Mouse (Mus musculus) limb, embryonic 14.5 days (tissue): Measurements from ENCODE around the gene Plekha5. TPM values are rescaled to one million over a fixed set of nuclear protein-coding genes. Genes with fewer than 3 reads are reported as not detected.

Experiments used
- ATAC-seq: fragments of 200-750 bp; cut with Nextera tagmentation; 2 replicates; pipeline ENCODE4 v1.8.0; 2017; ENCODE audit warnings: low read depth, moderate number of reproducible peaks, moderate TSS enrichment; ENCODE audit not compliant: low FRiP score
- DNase-seq: peaks from one replicate; pipeline ENCODE4 v3.0.0-alpha.2; 2015; ENCODE audit warnings: low spot score
- H3K27ac ChIP-seq: fragments of 300-500 bp; sonication (generic); replicated peaks from 2 replicates; pipeline ENCODE4 v1.5.1; 2014; ENCODE audit warnings: low read depth, mild to moderate bottlenecking, low read length, moderate library complexity, mixed read lengths
- H3K27me3 ChIP-seq: fragments of 300-500 bp; sonication (generic); 2 replicates; pipeline ENCODE4 v1.6.1; 2014; ENCODE audit warnings: low read length, mixed read lengths; ENCODE audit not compliant: control insufficient read depth, insufficient read depth
- H3K36me3 ChIP-seq: fragments of 300-500 bp; sonication (generic); 2 replicates; pipeline ENCODE4 v1.6.1; 2014; ENCODE audit warnings: mild to moderate bottlenecking, low read length, moderate library complexity, mixed read lengths; ENCODE audit not compliant: control insufficient read depth, insufficient read depth
- H3K4me1 ChIP-seq: fragments of 300-500 bp; sonication (generic); 2 replicates; pipeline ENCODE4 v1.6.1; 2014; ENCODE audit warnings: antibody characterized with exemption, low read length, mixed read lengths; ENCODE audit not compliant: control insufficient read depth, insufficient read depth
- H3K4me2 ChIP-seq: fragments of 300-500 bp; sonication (generic); replicated peaks from 2 replicates; pipeline ENCODE4 v1.6.1; 2014; ENCODE audit warnings: low read depth, mild to moderate bottlenecking, low read length, moderate library complexity; ENCODE audit not compliant: severe bottlenecking
- H3K4me3 ChIP-seq: fragments of 300-500 bp; sonication (generic); replicated peaks from 2 replicates; pipeline ENCODE4 v1.5.1; 2014; ENCODE audit warnings: low read length
- H3K9ac ChIP-seq: fragments of 300-500 bp; sonication (generic); 2 replicates; pipeline ENCODE4 v1.6.1; 2014; ENCODE audit warnings: mild to moderate bottlenecking, low read depth, low read length, moderate library complexity; ENCODE audit not compliant: severe bottlenecking
- H3K9me3 ChIP-seq: fragments of 300-500 bp; sonication (generic); 2 replicates; pipeline ENCODE4 v1.6.1; 2016; ENCODE audit warnings: low read length; ENCODE audit not compliant: control insufficient read depth
- POLR2A ChIP-seq: fragments of 200-500 bp; IDR thresholded peaks from 2 replicates; pipeline ENCODE4 v1.8.0; 2012; ENCODE audit warnings: inconsistent platforms, mild to moderate bottlenecking, moderate library complexity, borderline replicate concordance; ENCODE audit not compliant: insufficient read depth, insufficient read length; ENCODE audit errors: extremely low read depth
- WGBS: fragments of 180-500 bp; shearing (Covaris S2); extraction: QIAGEN DNeasy Blood & Tissue Kit; methylation state at CpG from one replicate; pipeline ENCODE4 v1.1.7; 2014; 5-methylcytosine and 5-hydroxymethylcytosine counted together
- polyA plus RNA-seq, 2 experiments: library from polyadenylated mRNA; depleted of rRNA in 1 of 2; stranded (reverse) in 1 of 2; unstranded in 1 of 2; fragments of >200 nt; fragmentation: Nextera tagmentation in 1 of 2; extraction: Ambion mirVana in 1 of 2; gene quantifications; 2 replicates each; pipeline versions ENCODE4 v1.2.1 to v1.2.3; 2012 to 2014

Gene Plekha5
- polyA plus RNA-seq, 2 experiments: 50.8 to 87.2 TPM

GRCm38 (mm10) chr6:140550741-140551140 lies 126.9 kb downstream of the Plekha5 start:
- H3K36me3 ChIP-seq: peaks cover 50% of the 10 kb centered on the region

GRCm38 (mm10) chr6:140554261-140554660 lies 130.4 kb downstream of the Plekha5 start:
- DNase-seq (peak; percentile 42), ATAC-seq (no peak)
- Histone ChIP-seq H3K9ac (no peak overlapping the region), H3K27me3 (no peaks in the 10 kb centered on the region), H3K9me3 (no peaks in the 10 kb centered on the region), H3K36me3 (peaks cover 50% of the 10 kb centered on the region), H3K4me2 (no peak overlapping the region), H3K4me3 (no peak overlapping the region), H3K27ac (no peak overlapping the region), H3K4me1 (no peaks in the 10 kb centered on the region)
- TF ChIP-seq POLR2A: no peak
- WGBS: 63% methylated on average over 4 of the region's 4 CpGs

More at GRCm38 (mm10) chr6:140550741-140551140, 126.9 kb downstream of the Plekha5 start:
- H3K9ac ChIP-seq: no peak overlapping the region
- H3K9me3 ChIP-seq: no peaks in the 10 kb centered on the region
- H3K27ac ChIP-seq: no peak overlapping the region
- H3K4me3 ChIP-seq: no peak overlapping the region
- no peak for DNase-seq
- H3K4me1 ChIP-seq: no peaks in the 10 kb centered on the region
- H3K27me3 ChIP-seq: no peaks in the 10 kb centered on the region
- no peak overlapping the region for H3K4me2 ChIP-seq
- WGBS: 93% methylated on average over 13 of the region's 13 CpGs
- TF ChIP-seq POLR2A: no peak
- ATAC-seq: no peak

- H3K27ac ChIP-seq: no peak overlapping the region
- no peaks in the 10 kb centered on the region for H3K4me1 ChIP-seq
- H3K4me3 ChIP-seq: no peak overlapping the region
- no peaks in the 10 kb centered on the region for H3K27me3 ChIP-seq
- no peak for TF ChIP-seq POLR2A
- peaks cover 23% of the 10 kb centered on the region for H3K36me3 ChIP-seq
- H3K9ac ChIP-seq: no peak overlapping the region
- no peaks in the 10 kb centered on the region for H3K9me3 ChIP-seq
- no peak for ATAC-seq
- WGBS: 89% methylated on average over 6 of the region's 6 CpGs
- DNase-seq: no peak
- H3K4me2 ChIP-seq: no peak overlapping the region
Measured at GRCm38 (mm10) chr6:140559411-140559810, 135.6 kb downstream of the Plekha5 start.

GRCm38 (mm10) chr6:140561151-140561916 lies 137.5 kb downstream of the Plekha5 start:
- WGBS: 79% methylated on average over 9 of the region's 9 CpGs
- Histone ChIP-seq H3K4me1 (no peaks in the 10 kb centered on the region), H3K4me3 (no peak overlapping the region), H3K9ac (no peak overlapping the region), H3K36me3 (peaks cover 20% of the 10 kb centered on the region), H3K27me3 (no peaks in the 10 kb centered on the region), H3K4me2 (no peak overlapping the region), H3K9me3 (no peaks in the 10 kb centered on the region), H3K27ac (no peak overlapping the region)
- ATAC-seq (no peak), DNase-seq (no peak)
- no peak for TF ChIP-seq POLR2A

- Histone ChIP-seq H3K9me3 (no peaks in the 10 kb centered on the region), H3K36me3 (peaks cover 18% of the 10 kb centered on the region), H3K4me3 (no peak overlapping the region), H3K27ac (no peak overlapping the region), H3K9ac (no peak overlapping the region), H3K4me2 (no peak overlapping the region), H3K27me3 (no peaks in the 10 kb centered on the region), H3K4me1 (no peaks in the 10 kb centered on the region)
- DNase-seq (no peak), ATAC-seq (no peak)
- TF ChIP-seq POLR2A: no peak
- WGBS: 85% methylated on average over 9 of the region's 9 CpGs
Measured at GRCm38 (mm10) chr6:140561917-140562590, 138.2 kb downstream of the Plekha5 start.
